In the genomic region with DNA sequence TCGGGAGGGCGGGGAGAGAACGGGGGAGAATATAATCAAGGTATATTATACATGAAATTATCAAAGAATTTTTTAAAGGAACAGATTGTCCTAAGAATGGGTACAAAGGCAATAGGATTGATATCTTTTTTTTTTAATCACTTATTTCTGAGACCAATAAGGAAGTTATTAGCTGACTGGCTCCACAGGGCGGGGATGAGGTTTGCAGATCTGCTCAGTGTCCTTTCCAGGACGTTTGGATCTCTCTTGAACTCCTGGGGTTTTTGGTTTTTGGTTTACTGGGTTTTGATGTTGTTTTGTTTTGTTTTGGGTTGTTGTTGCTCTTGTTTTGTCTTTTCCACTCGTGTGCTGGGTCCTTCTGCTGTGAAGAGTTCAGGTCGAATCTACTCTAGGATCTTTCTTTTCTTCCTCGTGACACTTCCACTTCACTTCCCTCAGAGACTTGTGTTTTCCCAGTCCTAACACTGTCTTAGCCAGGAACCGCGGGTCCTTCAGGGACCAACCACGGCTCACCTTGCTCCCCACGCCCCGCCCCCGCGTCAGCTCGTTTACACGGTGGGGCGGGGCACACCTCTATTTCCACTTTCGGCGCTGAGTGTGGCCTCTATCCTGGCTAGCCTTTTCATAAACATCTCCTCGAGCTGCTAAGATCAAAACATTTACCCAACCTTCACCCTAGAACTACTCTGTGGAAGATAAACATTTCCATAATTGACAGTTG, we compare ENCODE assay signal across 7 mouse cellular contexts. TPM values are rescaled to one million over a fixed set of nuclear protein-coding genes. Genes with fewer than 3 reads are reported as not detected.
DNase-seq lines count a peak whose midpoint lies in the region; ATAC-seq and TF ChIP-seq lines count a peak whose summit lies in the region.

No protein-coding gene starts in this region.

- DNase-seq in ZHBTc4 (ENCODE audit: low read depth, low spot score): peak; percentile 85
- peak; percentile 69 for DNase-seq in cerebellum, adult 11-12 months
- peak; percentile 76 for DNase-seq in liver, adult 2 months (ENCODE audit: extremely low read depth, low read depth, low spot score)
- peak; percentile 90 for DNase-seq in stomach, postnatal 0 days (ENCODE audit: low spot score)

- WGBS in forebrain, embryonic 15.5 days: 14% methylated on average over 21 of the region's 21 CpGs
- WGBS in hindbrain, embryonic 15.5 days: 16% methylated on average over 21 of the region's 21 CpGs
- WGBS in liver, adult 2 months: 28% methylated on average over 21 of the region's 21 CpGs
- 14% methylated on average over 21 of the region's 21 CpGs for WGBS in midbrain, embryonic 16.5 days
- WGBS in stomach, postnatal 0 days: 13% methylated on average over 21 of the region's 21 CpGs

- H3K4me2 ChIP-seq in forebrain, embryonic 15.5 days (replicated peaks): peak overlapping the region; percentile 82
- H3K4me2 ChIP-seq in hindbrain, embryonic 15.5 days: peak overlapping the region; percentile 91
- peak overlapping the region; percentile 76 for H3K4me2 ChIP-seq in midbrain, embryonic 16.5 days (ENCODE audit: low read length)
- H3K4me2 ChIP-seq in stomach, postnatal 0 days (replicated peaks; ENCODE audit: low read depth): peak overlapping the region; percentile 69

- H3K4me3 ChIP-seq in forebrain, embryonic 15.5 days: peak overlapping the region; percentile 46
- peak overlapping the region; percentile 39 for H3K4me3 ChIP-seq in hindbrain, embryonic 15.5 days
- H3K4me3 ChIP-seq in liver, adult 2 months (ENCODE audit: insufficient read depth, low read depth, low read length): peak overlapping the region; percentile 40
- H3K4me3 ChIP-seq in midbrain, embryonic 16.5 days (ENCODE audit: low read depth, low read length): peak overlapping the region; percentile 42
- H3K4me3 ChIP-seq in stomach, postnatal 0 days (ENCODE audit: low read depth, low read length): peak overlapping the region; percentile 45

- ATAC-seq in forebrain, embryonic 15.5 days (replicated peaks): peak; percentile 84
- peak; percentile 83 for ATAC-seq in hindbrain, embryonic 15.5 days (ENCODE audit: low FRiP score, low read depth)
- ATAC-seq in midbrain, embryonic 16.5 days: peak; percentile 88
- ATAC-seq in stomach, postnatal 0 days (ENCODE audit: low FRiP score, low TSS enrichment): peak; percentile 95

- peaks cover 11% of the 10 kb centered on the region; the same call in 1 of the 2 replicates for H3K79me2 ChIP-seq in liver, adult 2 months (ENCODE audit: control insufficient read depth, insufficient read depth, low read length)

- H3K4me1 ChIP-seq in forebrain, embryonic 15.5 days: peaks cover 9% of the 10 kb centered on the region; the same call in 1 of the 2 replicates
- H3K4me1 ChIP-seq in hindbrain, embryonic 15.5 days (replicated peaks): peaks cover 18% of the 10 kb centered on the region
- peaks cover 35% of the 10 kb centered on the region for H3K4me1 ChIP-seq in liver, adult 2 months (ENCODE audit: control insufficient read depth, insufficient read depth, low read length)
- peaks cover 7% of the 10 kb centered on the region; the same call in 1 of the 2 replicates for H3K4me1 ChIP-seq in midbrain, embryonic 16.5 days (ENCODE audit: control insufficient read depth, insufficient read depth, low read length)
- H3K4me1 ChIP-seq in stomach, postnatal 0 days (replicated peaks; ENCODE audit: control insufficient read depth, insufficient read depth): no peaks in the 10 kb centered on the region

- H3K36me3 ChIP-seq in forebrain, embryonic 15.5 days: no peaks in the 10 kb centered on the region
- no peaks in the 10 kb centered on the region for H3K36me3 ChIP-seq in hindbrain, embryonic 15.5 days
- H3K36me3 ChIP-seq in liver, adult 2 months (ENCODE audit: control insufficient read depth, insufficient read depth, low read length): peaks cover 3% of the 10 kb centered on the region
- H3K36me3 ChIP-seq in midbrain, embryonic 16.5 days (ENCODE audit: control insufficient read depth, insufficient read depth, low read length): no peaks in the 10 kb centered on the region
- no peaks in the 10 kb centered on the region; the same call in 1 of the 2 replicates for H3K36me3 ChIP-seq in stomach, postnatal 0 days (ENCODE audit: control insufficient read depth, insufficient read depth, low read length)

- H3K27me3 ChIP-seq in forebrain, embryonic 15.5 days: no peaks in the 10 kb centered on the region
- H3K27me3 ChIP-seq in hindbrain, embryonic 15.5 days: no peaks in the 10 kb centered on the region
- no peaks in the 10 kb centered on the region for H3K27me3 ChIP-seq in liver, adult 2 months (ENCODE audit: control insufficient read depth, insufficient read depth, low read length)
- H3K27me3 ChIP-seq in midbrain, embryonic 16.5 days (ENCODE audit: control insufficient read depth, insufficient read depth, low read depth, low read length): no peaks in the 10 kb centered on the region
- H3K27me3 ChIP-seq in stomach, postnatal 0 days (ENCODE audit: control insufficient read depth, insufficient read depth, low read length): no peaks in the 10 kb centered on the region

- no peak for TF ChIP-seq CTCF in liver, adult 2 months (IDR thresholded peaks at IDR 0.05; ENCODE audit: low read depth, low read length)
- TF ChIP-seq CTCF in stomach, postnatal 0 days (IDR thresholded peaks at IDR 0.05; ENCODE audit: low read depth): no peak

- H3K27ac ChIP-seq in forebrain, embryonic 15.5 days (replicated peaks): no peak overlapping the region
- H3K27ac ChIP-seq in hindbrain, embryonic 15.5 days (replicated peaks): peak overlapping the region; percentile 76
- peak overlapping the region; percentile 90 for H3K27ac ChIP-seq in liver, adult 2 months (replicated peaks; ENCODE audit: insufficient read depth, low read depth, low read length)
- peak overlapping the region; percentile 48 for H3K27ac ChIP-seq in midbrain, embryonic 16.5 days (ENCODE audit: low read length)
- H3K27ac ChIP-seq in stomach, postnatal 0 days (replicated peaks): peak overlapping the region; percentile 69

- no peak for TF ChIP-seq POLR2A in liver, adult 2 months (IDR thresholded peaks at IDR 0.05; ENCODE audit: extremely low read depth, insufficient read depth, low read length)

- peaks cover 4% of the 10 kb centered on the region; the same call in 1 of the 2 replicates for H3K9me3 ChIP-seq in forebrain, embryonic 15.5 days
- H3K9me3 ChIP-seq in hindbrain, embryonic 15.5 days: no peaks in the 10 kb centered on the region
- H3K9me3 ChIP-seq in midbrain, embryonic 16.5 days (replicated peaks; ENCODE audit: control insufficient read depth, low read length, poor library complexity, severe bottlenecking): no peaks in the 10 kb centered on the region; the same call in 1 of the 2 replicates
- H3K9me3 ChIP-seq in stomach, postnatal 0 days (ENCODE audit: control insufficient read depth, low read length): no peaks in the 10 kb centered on the region

- peak overlapping the region; percentile 32 for H3K9ac ChIP-seq in forebrain, embryonic 15.5 days (replicated peaks)
- H3K9ac ChIP-seq in hindbrain, embryonic 15.5 days: peak overlapping the region; percentile 30; the same call in 1 of the 2 replicates
- peak overlapping the region; percentile 24; the same call in 1 of the 2 replicates for H3K9ac ChIP-seq in liver, adult 2 months (ENCODE audit: low read depth, low read length)
- peak overlapping the region; percentile 39 for H3K9ac ChIP-seq in midbrain, embryonic 16.5 days (ENCODE audit: low read depth, low read length)
- H3K9ac ChIP-seq in stomach, postnatal 0 days (ENCODE audit: low read length): peak overlapping the region; percentile 47

- TF ChIP-seq EP300 in stomach, postnatal 0 days (optimal IDR thresholded peaks at IDR 0.05): no peak

RNA-seq across cellular contexts. Expression of gene Coq8a, which starts 26.3 kb away (rescaled TPM):
- 4.5 and 4.6 TPM in 2 replicates for polyA plus RNA-seq in forebrain, embryonic 15.5 days (2015; fragmentation: Nextera tagmentation; extraction: Ambion mirVana)
- polyA plus RNA-seq in hindbrain, embryonic 15.5 days (2015; fragmentation: Nextera tagmentation; extraction: Ambion mirVana): 2.3 and 2.6 TPM in 2 replicates
- total RNA-seq in liver, adult 2 months (2014; rRNA removed): 137 and 197 TPM in 2 replicates
- 387 and 444 TPM in 2 replicates for polyA plus RNA-seq in liver, adult 2 months (2012; rRNA removed)
- 2.7 and 3.2 TPM in 2 replicates for polyA plus RNA-seq in midbrain, embryonic 16.5 days (2015; fragmentation: Nextera tagmentation; extraction: Ambion mirVana)
- polyA plus RNA-seq in stomach, postnatal 0 days (2015; fragmentation: Nextera tagmentation; extraction: Ambion mirVana): 25.6 and 29.8 TPM in 2 replicates

RNA-seq across cellular contexts. Expression of gene Psen2, which starts 37.6 kb away (rescaled TPM):
- 9.9 and 13.8 TPM in 2 replicates for polyA plus RNA-seq in forebrain, embryonic 15.5 days (2015; fragmentation: Nextera tagmentation; extraction: Ambion mirVana)
- 18.5 and 19.9 TPM in 2 replicates for polyA plus RNA-seq in hindbrain, embryonic 15.5 days (2015; fragmentation: Nextera tagmentation; extraction: Ambion mirVana)
- total RNA-seq in liver, adult 2 months (2014; rRNA removed): 247 and 256 TPM in 2 replicates
- 711 and 783 TPM in 2 replicates for polyA plus RNA-seq in liver, adult 2 months (2012; rRNA removed)
- 15.0 and 20.2 TPM in 2 replicates for polyA plus RNA-seq in midbrain, embryonic 16.5 days (2015; fragmentation: Nextera tagmentation; extraction: Ambion mirVana)
- 14.3 and 15.2 TPM in 2 replicates for polyA plus RNA-seq in stomach, postnatal 0 days (2015; fragmentation: Nextera tagmentation; extraction: Ambion mirVana)

Comparison
In these comparisons a context has a peak if more than half of its experiments do, and no peak if none do; other contexts are left out.
1. RNA of gene Coq8a, which starts 26.3 kb away (polyA plus RNA-seq): 387 to 444 TPM in liver, adult 2 months; 25.6 to 29.8 TPM in stomach, postnatal 0 days, 4.5 to 4.6 TPM in forebrain, embryonic 15.5 days, 2.7 to 3.2 TPM in midbrain, embryonic 16.5 days and 2.3 to 2.6 TPM in hindbrain, embryonic 15.5 days; every median in the first group is over 10 times any median in the second.
2. RNA of gene Psen2, which starts 37.6 kb away (polyA plus RNA-seq): 711 to 783 TPM in liver, adult 2 months; 15.0 to 20.2 TPM in midbrain, embryonic 16.5 days, 18.5 to 19.9 TPM in hindbrain, embryonic 15.5 days, 14.3 to 15.2 TPM in stomach, postnatal 0 days and 9.9 to 13.8 TPM in forebrain, embryonic 15.5 days; every median in the first group is over 10 times any median in the second.
3. Peak in every context shown above with its lines, with median percentiles within 50 percentile points of each other: DNase-seq, ATAC-seq, H3K4me2 ChIP-seq, H3K4me3 ChIP-seq and H3K9ac ChIP-seq.